Mouse (Mus musculus) sigmoid colon, adult 10 weeks (tissue): ENCODE results near the gene Dusp7. TPM values are rescaled to one million over a fixed set of nuclear protein-coding genes. Genes with fewer than 3 reads are reported as not detected.

Experiments
- polyA plus RNA-seq: library from polyadenylated mRNA; stranded (reverse); fragments of 350-450 nt; fragmentation: Illumina TruSeq; extraction: RNeasy Lipid Tissue Mini Kit (QIAGEN cat#74804); gene quantifications from one replicate; pipeline ENCODE4 v1.2.3, GENCODE M21; 2014; ENCODE audit warnings: low read depth, low replicate concordance

Dusp7 gene
- polyA plus RNA-seq, result 15.3 TPM

DNA sequence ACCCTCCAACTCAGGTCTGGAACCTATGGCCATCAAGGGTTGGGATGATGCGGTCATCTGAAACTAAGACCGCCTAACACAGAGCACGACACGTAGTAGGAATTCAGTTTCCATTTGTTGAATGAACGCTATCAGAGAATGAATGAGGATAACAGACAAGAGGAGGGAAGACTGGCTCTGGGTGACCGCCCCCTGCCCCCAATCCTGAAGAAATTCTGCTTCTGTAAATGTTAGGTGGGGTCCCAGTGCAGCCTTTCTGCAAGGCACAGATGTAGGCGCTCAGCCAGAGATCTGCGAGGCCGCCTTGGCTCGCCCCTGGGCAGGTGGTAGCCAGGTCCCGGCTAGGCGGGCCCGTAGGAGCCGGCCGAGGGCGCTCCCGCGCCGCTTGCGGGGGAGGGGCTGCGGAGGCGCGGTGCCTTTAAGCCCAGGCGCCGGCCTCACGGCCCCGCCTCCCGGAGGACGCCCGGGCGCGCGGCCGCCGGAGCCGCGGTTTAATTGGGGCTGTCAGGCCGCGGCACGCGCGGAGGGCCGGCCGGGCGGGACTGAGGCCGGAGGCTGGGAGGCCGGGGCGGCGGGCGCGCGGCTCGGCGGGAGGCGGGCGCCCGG lies at the start of gene Dusp7:
Dusp7 (plus strand) TSS at position 521 of the 606 bp plus-strand sequence.

Other genes with a start within 250 kb of the Dusp7 start
- gene Glyctk, start 210.5 kb upstream of the Dusp7 start, polyA plus RNA-seq, result 0.13 TPM
- gene Wdr82, start 197.7 kb upstream of the Dusp7 start, polyA plus RNA-seq, result 84.2 TPM
- gene Ppm1m, start 168.9 kb upstream of the Dusp7 start, polyA plus RNA-seq, result 2.3 TPM
- gene Twf2, start 165.5 kb upstream of the Dusp7 start, polyA plus RNA-seq, result not detected
- gene Tlr9, start 146.0 kb upstream of the Dusp7 start, polyA plus RNA-seq, result not detected
- gene Alas1, start 120.0 kb upstream of the Dusp7 start, polyA plus RNA-seq, result 41.9 TPM
- gene Poc1a, start 87.6 kb upstream of the Dusp7 start, polyA plus RNA-seq, result 2.1 TPM
- gene Rpl29, start 60.8 kb downstream of the Dusp7 start, polyA plus RNA-seq, result 46.6 TPM
- gene Acy1, start 69.7 kb downstream of the Dusp7 start, polyA plus RNA-seq, result 2.6 TPM
- gene Abhd14b, start 78.8 kb downstream of the Dusp7 start, polyA plus RNA-seq, result 22.5 TPM
- gene Abhd14a, start 79.0 kb downstream of the Dusp7 start, polyA plus RNA-seq, result 2.9 TPM
- 1.1 TPM for gene Pcbp4, start 84.7 kb downstream of the Dusp7 start, polyA plus RNA-seq
- not detected for gene Gpr62, start 97.3 kb downstream of the Dusp7 start, polyA plus RNA-seq
- gene Rrp9, start 107.3 kb downstream of the Dusp7 start, polyA plus RNA-seq, result not detected
- 11.2 TPM for gene Parp3, start 108.3 kb downstream of the Dusp7 start, polyA plus RNA-seq
- gene Iqcf1, start 131.3 kb downstream of the Dusp7 start, polyA plus RNA-seq, result not detected
- not detected for gene Iqcf5, start 145.9 kb downstream of the Dusp7 start, polyA plus RNA-seq
- gene Iqcf3, start 193.0 kb downstream of the Dusp7 start, polyA plus RNA-seq, result not detected
- gene Iqcf4, start 202.4 kb downstream of the Dusp7 start, polyA plus RNA-seq, result not detected